Mouse (Mus musculus) megakaryocyte, embryonic 14.5 days (primary cell): ENCODE measurements at regions not wholly inside any gene's neighbourhood (a gene's known extent, or its start where the extent isn't known, plus 50 kb on each side); places are given as distances from the start of the nearest gene placed in this dataset.

Experiments used
- FLI1 ChIP-seq: IDR thresholded peaks from 2 replicates; pipeline ENCODE4 v1.6.1; 2012; ENCODE audit warnings: low read length, inconsistent platforms, mixed read lengths
- GATA1 ChIP-seq: IDR thresholded peaks from 3 replicates; pipeline ENCODE4 v1.6.1; 2012; ENCODE audit warnings: mixed read lengths, low read length, inconsistent platforms, borderline replicate concordance

DNA sequence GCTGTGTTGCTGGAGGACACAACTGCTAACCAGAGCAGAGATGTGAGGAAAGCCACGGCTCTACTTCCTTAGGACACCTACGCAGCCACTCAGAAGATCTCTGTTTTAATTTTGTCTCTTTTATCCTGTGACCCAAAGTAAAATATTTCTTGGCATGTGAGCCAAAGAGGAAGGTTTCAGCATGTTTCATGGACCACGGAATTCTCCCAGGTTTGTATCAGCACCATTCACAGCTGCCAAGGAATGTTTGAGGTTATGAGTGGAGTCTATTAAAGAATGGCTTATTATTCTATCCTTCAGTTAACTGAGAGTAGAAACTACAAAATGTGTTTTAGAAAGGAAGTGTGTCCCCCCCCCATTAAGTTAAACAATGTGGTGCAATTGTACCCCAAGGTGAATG is 429.8 kb downstream of the Rnf144b start:
- no peak for TF ChIP-seq GATA1
- TF ChIP-seq FLI1 = no peak
